Mouse (Mus musculus): Measurements from ENCODE around the gene Med13l.

- TF ChIP-seq POLR2A (IDR thresholded peaks at IDR 0.05; ENCODE audit: low read depth, low read length) (no peak), USF1 (IDR thresholded peaks at IDR 0.05; ENCODE audit: low read depth, low read length) (no peak), CHD1 (IDR thresholded peaks at IDR 0.05; ENCODE audit: low read depth, low read length) (no peak), E2F4 (IDR thresholded peaks at IDR 0.05; ENCODE audit: insufficient replicate concordance, low read depth, low read length) (no peak), MAFK (IDR thresholded peaks at IDR 0.05; ENCODE audit: insufficient replicate concordance, low read length) (no peak), USF2 (conservative IDR thresholded peaks at IDR 0.05; ENCODE audit: low read depth, low read length) (no peak), SMC3 (IDR thresholded peaks at IDR 0.05; ENCODE audit: low read depth, low read length) (no peak), CHD2 (IDR thresholded peaks at IDR 0.05; ENCODE audit: low read length) (no peak), CTCF (conservative IDR thresholded peaks at IDR 0.05 in 1 of 2, IDR thresholded peaks at IDR 0.05 in 1 of 2; ENCODE audit: low read depth in 2 of 2, low read length in 2 of 2) (no peak), JUND (conservative IDR thresholded peaks at IDR 0.05; ENCODE audit: low read depth, low read length) (no peak), POLR2AphosphoS2 (IDR thresholded peaks at IDR 0.05; ENCODE audit: low read depth, low read length) (no peak), EP300 (IDR thresholded peaks at IDR 0.05; ENCODE audit: low read length) (no peak), ELF1 (IDR thresholded peaks at IDR 0.05; ENCODE audit: low read depth, low read length) (no peak)
These were observed 149.4 kb downstream of the Med13l start for GRCm38 (mm10) chr5:118709847-118710251.
